Mouse (Mus musculus): ENCODE measurements around the gene Muc2. TPM values are rescaled to one million over a fixed set of nuclear protein-coding genes. Genes with fewer than 3 reads are reported as not detected.
A peak's percentile ranks its signal among the peaks of the same experiment; 100 is the strongest.

Muc2 gene
- total and polyA plus RNA-seq, 3 experiments = 0.05 TPM; not detected in 2

DNA sequence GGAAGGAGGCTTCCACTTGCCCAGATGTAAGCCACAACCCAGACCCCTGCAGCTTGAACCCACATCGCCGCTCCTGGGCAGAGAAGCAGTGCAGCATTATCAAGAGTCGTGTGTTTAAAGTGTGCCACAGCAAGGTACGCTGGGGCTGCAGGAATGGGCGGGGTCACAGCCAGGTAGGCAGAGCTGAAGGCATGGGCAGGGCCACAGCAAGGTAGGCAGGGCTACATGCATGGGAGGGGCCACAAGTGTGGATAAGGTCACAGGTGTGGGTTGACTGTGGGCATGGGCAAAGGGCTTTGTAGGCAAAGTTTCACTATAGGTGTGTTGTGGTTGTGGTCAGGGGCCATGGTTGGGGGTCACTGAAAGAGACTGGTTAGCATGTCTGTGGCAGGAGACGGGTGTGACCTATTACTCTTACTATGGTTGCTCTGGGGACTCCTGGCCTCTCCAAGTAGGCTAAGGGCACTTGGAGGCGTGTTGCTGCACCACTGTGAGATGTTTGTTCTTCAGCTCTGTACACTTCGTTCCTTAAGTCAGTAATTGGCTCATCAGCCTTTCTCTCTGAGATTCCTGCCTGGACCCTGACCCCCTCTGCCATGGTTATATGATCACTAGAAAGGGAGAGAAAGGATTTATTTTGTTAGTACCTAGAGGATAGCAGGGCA is 9.5 kb downstream of the Muc2 start:
- ATAC-seq (ENCODE audit: extremely low read depth, insufficient number of reproducible peaks, low FRiP score, poor library complexity, severe bottlenecking) (no peak), DNase-seq (ENCODE audit: low spot score) (no peak)
- H3K36me3 ChIP-seq (replicated peaks) = no peaks in the 10 kb centered on the region
- peaks cover 3% of the 10 kb centered on the region; the same call in 1 of the 2 replicates for H3K27me3 ChIP-seq (ENCODE audit: insufficient read depth, low read length)
- H3K4me1 ChIP-seq (ENCODE audit: insufficient read depth, low read depth, low read length) = no peaks in the 10 kb centered on the region
- TF ChIP-seq GATA1 (IDR thresholded peaks at IDR 0.05; ENCODE audit: borderline replicate concordance, low read length) = no peak
- TF ChIP-seq POLR2AphosphoS5 (IDR thresholded peaks at IDR 0.05; ENCODE audit: insufficient replicate concordance, low read depth, low read length) = no peak
- no peak for TF ChIP-seq GATA2 (IDR thresholded peaks at IDR 0.05; ENCODE audit: borderline replicate concordance, low read depth, low read length)
- no peak overlapping the region for H3K4me3 ChIP-seq (ENCODE audit: low read depth, low read length)
- no peaks in the 10 kb centered on the region for H3K9me3 ChIP-seq (replicated peaks)

DNA sequence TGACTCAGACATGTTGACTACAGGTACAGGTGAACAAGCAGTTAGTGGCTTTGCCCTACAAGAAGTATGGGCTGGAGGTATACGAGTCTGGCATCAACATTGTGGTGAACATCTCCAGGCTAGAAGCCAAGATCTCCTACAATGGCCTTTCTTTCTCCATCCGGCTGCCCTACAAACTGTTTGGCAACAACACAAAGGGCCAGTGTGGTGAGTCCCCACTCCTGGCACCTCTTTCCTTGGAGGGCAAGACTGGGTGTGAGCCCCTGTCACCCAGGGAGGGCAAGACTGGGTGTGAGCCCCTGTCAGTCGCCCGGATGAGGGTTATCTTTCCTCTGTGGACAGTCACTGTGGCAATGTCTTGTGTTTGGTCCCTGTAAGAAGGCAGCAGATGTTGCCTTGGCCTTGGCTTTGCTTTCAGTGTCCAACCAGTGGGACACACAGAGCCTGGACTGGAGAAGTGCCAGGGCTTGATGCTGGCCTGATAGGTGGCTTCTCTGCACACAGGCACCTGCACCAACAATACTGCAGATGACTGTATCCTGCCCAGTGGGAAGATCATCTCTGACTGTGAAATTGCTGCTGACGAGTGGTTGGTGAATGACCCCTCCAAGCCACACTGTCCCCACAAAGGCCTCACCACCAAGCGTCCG is 57.4 kb downstream of the Muc2 start:
- no peak overlapping the region for H3K4me3 ChIP-seq (ENCODE audit: low read depth, low read length)
- DNase-seq (ENCODE audit: low spot score) (no peak), ATAC-seq (ENCODE audit: extremely low read depth, insufficient number of reproducible peaks, low FRiP score, poor library complexity, severe bottlenecking) (no peak)
- H3K36me3 ChIP-seq (replicated peaks) = no peaks in the 10 kb centered on the region
- no peaks in the 10 kb centered on the region for H3K9me3 ChIP-seq (replicated peaks)
- no peaks in the 10 kb centered on the region for H3K4me1 ChIP-seq (ENCODE audit: insufficient read depth, low read depth, low read length)
- TF ChIP-seq TAL1 (conservative IDR thresholded peaks at IDR 0.05; ENCODE audit: low read depth, low read length) (no peak), GATA1 (IDR thresholded peaks at IDR 0.05; ENCODE audit: borderline replicate concordance, low read length) (no peak), POLR2AphosphoS5 (IDR thresholded peaks at IDR 0.05; ENCODE audit: insufficient replicate concordance, low read depth, low read length) (no peak), CTCF (IDR thresholded peaks at IDR 0.05; ENCODE audit: low read depth, low read length) (no peak), GATA2 (IDR thresholded peaks at IDR 0.05; ENCODE audit: borderline replicate concordance, low read depth, low read length) (no peak)
- H3K27me3 ChIP-seq (ENCODE audit: insufficient read depth, low read length) = peaks cover 3% of the 10 kb centered on the region; the same call in 1 of the 2 replicates

DNA sequence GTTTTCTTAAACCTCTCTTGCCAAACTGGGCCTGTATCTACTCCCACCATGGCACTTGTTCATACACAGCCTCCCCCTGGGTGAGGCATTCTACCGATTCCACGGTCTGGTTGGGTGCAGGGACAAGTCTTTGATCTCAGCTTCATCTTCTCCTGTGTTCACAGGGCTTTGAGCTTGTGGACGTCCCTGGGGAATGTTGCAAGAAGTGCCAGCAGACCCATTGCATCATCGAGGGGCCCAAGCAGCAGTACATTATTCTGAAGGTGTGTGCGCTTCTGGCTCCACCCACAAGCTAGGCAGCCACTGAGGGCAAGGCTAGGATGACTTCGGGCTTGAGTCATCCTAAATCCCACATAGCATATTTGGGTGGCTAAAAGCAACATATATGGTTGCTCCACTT is 62.4 kb downstream of the Muc2 start:
- H3K27me3 ChIP-seq (ENCODE audit: insufficient read depth, low read length) = peaks cover 17% of the 10 kb centered on the region
- ATAC-seq (ENCODE audit: extremely low read depth, insufficient number of reproducible peaks, low FRiP score, poor library complexity, severe bottlenecking) (no peak), DNase-seq (ENCODE audit: low spot score) (no peak)
- no peak overlapping the region for H3K4me3 ChIP-seq (ENCODE audit: low read depth, low read length)
- no peaks in the 10 kb centered on the region for H3K4me1 ChIP-seq (ENCODE audit: insufficient read depth, low read depth, low read length)
- no peaks in the 10 kb centered on the region for H3K36me3 ChIP-seq (replicated peaks)
- TF ChIP-seq GATA2 (IDR thresholded peaks at IDR 0.05; ENCODE audit: borderline replicate concordance, low read depth, low read length) (no peak), TAL1 (conservative IDR thresholded peaks at IDR 0.05; ENCODE audit: low read depth, low read length) (no peak), GATA1 (IDR thresholded peaks at IDR 0.05; ENCODE audit: borderline replicate concordance, low read length) (no peak), POLR2AphosphoS5 (IDR thresholded peaks at IDR 0.05; ENCODE audit: insufficient replicate concordance, low read depth, low read length) (no peak), CTCF (IDR thresholded peaks at IDR 0.05; ENCODE audit: low read depth, low read length) (no peak)
- H3K9me3 ChIP-seq (replicated peaks) = no peaks in the 10 kb centered on the region

DNA sequence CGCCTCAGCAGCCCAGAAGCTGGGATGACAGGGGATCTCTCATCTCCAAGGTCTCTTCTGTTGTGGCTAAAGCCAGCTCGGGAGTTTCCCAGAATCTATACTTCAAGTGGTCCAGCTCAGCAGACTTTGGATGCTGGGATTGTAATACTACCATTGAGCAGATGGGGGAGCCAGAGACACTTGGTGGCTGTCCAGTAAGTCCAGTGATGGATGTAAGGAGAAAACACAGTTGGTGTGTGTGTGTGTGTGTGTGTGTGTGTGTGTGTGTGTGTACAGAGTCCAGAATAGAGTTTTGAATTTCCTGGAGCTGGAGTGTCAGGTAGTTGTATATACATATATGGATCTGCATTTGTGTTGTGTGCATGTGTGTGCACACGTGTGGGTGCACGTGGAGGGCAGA is 65.7 kb downstream of the Muc2 start:
- H3K27me3 ChIP-seq (ENCODE audit: insufficient read depth, low read length) = peaks cover 17% of the 10 kb centered on the region

DNA sequence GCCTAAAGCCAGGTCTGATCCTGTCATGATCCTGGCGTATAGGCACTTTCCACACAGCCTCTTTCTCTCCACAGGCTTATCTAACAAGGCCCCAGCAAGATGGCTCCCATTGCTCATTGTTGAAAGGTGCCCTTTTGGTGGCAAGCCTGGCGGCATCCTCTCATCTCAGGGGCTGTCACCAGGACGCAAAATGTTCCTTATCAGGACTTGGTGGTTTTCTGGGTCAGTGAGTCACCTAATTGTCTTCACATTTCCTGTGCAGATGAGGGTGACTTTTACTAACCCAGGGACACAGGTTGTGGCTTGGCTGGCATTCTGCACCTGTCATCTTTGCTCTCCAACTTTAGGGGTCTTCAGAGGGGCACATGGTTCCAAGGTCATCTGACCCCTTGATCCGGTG is 68.2 kb downstream of the Muc2 start:
- TF ChIP-seq POLR2AphosphoS5 (IDR thresholded peaks at IDR 0.05; ENCODE audit: insufficient replicate concordance, low read depth, low read length) (no peak), CTCF (IDR thresholded peaks at IDR 0.05; ENCODE audit: low read depth, low read length) (no peak), TAL1 (conservative IDR thresholded peaks at IDR 0.05; ENCODE audit: low read depth, low read length) (no peak), GATA2 (IDR thresholded peaks at IDR 0.05; ENCODE audit: borderline replicate concordance, low read depth, low read length) (no peak), GATA1 (IDR thresholded peaks at IDR 0.05; ENCODE audit: borderline replicate concordance, low read length) (no peak)
- Histone ChIP-seq H3K27me3 (ENCODE audit: insufficient read depth, low read length) (peaks cover 21% of the 10 kb centered on the region), H3K9me3 (replicated peaks) (no peaks in the 10 kb centered on the region), H3K4me1 (ENCODE audit: insufficient read depth, low read depth, low read length) (no peaks in the 10 kb centered on the region), H3K36me3 (replicated peaks) (no peaks in the 10 kb centered on the region), H3K4me3 (ENCODE audit: low read depth, low read length) (no peak overlapping the region)
- no peak for ATAC-seq (ENCODE audit: extremely low read depth, insufficient number of reproducible peaks, low FRiP score, poor library complexity, severe bottlenecking)
- DNase-seq (ENCODE audit: low spot score) = no peak

More for the DNA sequence above, 65.7 kb downstream of the Muc2 start:
- Histone ChIP-seq H3K9me3 (replicated peaks) (no peaks in the 10 kb centered on the region), H3K36me3 (replicated peaks) (no peaks in the 10 kb centered on the region), H3K4me1 (ENCODE audit: insufficient read depth, low read depth, low read length) (no peaks in the 10 kb centered on the region), H3K4me3 (ENCODE audit: low read depth, low read length) (no peak overlapping the region)
- DNase-seq (ENCODE audit: low spot score) (peak; percentile 12), ATAC-seq (ENCODE audit: extremely low read depth, insufficient number of reproducible peaks, low FRiP score, poor library complexity, severe bottlenecking) (no peak)
- TF ChIP-seq GATA1 (IDR thresholded peaks at IDR 0.05; ENCODE audit: borderline replicate concordance, low read length) = no peak
- TF ChIP-seq POLR2AphosphoS5 (IDR thresholded peaks at IDR 0.05; ENCODE audit: insufficient replicate concordance, low read depth, low read length) = no peak
- TF ChIP-seq TAL1 (conservative IDR thresholded peaks at IDR 0.05; ENCODE audit: low read depth, low read length) = no peak
- peak; percentile 62; the same call in 1 of the 2 replicates for TF ChIP-seq CTCF (IDR thresholded peaks at IDR 0.05; ENCODE audit: low read depth, low read length)
- TF ChIP-seq GATA2 (IDR thresholded peaks at IDR 0.05; ENCODE audit: borderline replicate concordance, low read depth, low read length) = no peak

GRCm38 (mm10) chr7:141770521-141770920 is 80.4 kb downstream of the Muc2 start:
- ATAC-seq (ENCODE audit: extremely low read depth, insufficient number of reproducible peaks, low FRiP score, poor library complexity, severe bottlenecking) = no peak
- H3K4me3 ChIP-seq (ENCODE audit: low read depth, low read length) = no peak overlapping the region

More at GRCm38 (mm10) chr7:141770521-141770920, 80.4 kb downstream of the Muc2 start:
- Histone ChIP-seq H3K9me3 (replicated peaks) (no peaks in the 10 kb centered on the region), H3K4me1 (ENCODE audit: insufficient read depth, low read depth, low read length) (peaks cover 21% of the 10 kb centered on the region), H3K36me3 (replicated peaks) (no peaks in the 10 kb centered on the region), H3K27me3 (ENCODE audit: insufficient read depth, low read length) (peaks cover 14% of the 10 kb centered on the region)
- no peak for TF ChIP-seq CTCF (IDR thresholded peaks at IDR 0.05; ENCODE audit: low read depth, low read length)
- TF ChIP-seq POLR2AphosphoS5 (IDR thresholded peaks at IDR 0.05; ENCODE audit: insufficient replicate concordance, low read depth, low read length) = no peak
- no peak for TF ChIP-seq GATA2 (IDR thresholded peaks at IDR 0.05; ENCODE audit: borderline replicate concordance, low read depth, low read length)
- TF ChIP-seq TAL1 (conservative IDR thresholded peaks at IDR 0.05; ENCODE audit: low read depth, low read length) = no peak
- no peak for TF ChIP-seq GATA1 (IDR thresholded peaks at IDR 0.05; ENCODE audit: borderline replicate concordance, low read length)
- no peak for DNase-seq (ENCODE audit: low spot score)

Data from G1E (cell line).